Mouse (Mus musculus): Measurements from ENCODE around the gene Gal3st2b.
"Not testable (repeated sequence)": the region's sequence is repeated elsewhere in the genome, so short reads cannot be mapped to it uniquely, and the experiment has no call there.

DNA sequence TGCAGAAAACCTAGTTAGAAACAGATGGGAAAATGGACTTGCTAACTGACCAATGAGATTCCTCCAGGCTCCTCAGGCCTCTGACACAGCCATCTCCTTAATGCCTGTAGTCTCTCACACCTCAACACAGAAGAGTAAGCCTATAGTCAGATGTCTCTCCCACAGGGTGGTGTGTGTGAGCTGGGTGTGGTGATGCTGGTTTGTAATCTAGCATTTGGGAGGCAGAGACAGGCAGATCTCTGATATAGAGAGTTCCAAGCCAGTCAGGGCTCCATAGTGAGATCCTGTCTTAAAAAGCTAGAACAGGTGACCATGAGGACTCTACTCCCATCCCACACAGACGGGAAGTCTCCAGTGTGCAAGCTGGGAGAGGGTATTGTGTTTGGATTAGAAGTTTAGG, 664 bp downstream of the Gal3st2b start:
- not testable (repeated sequence) for TF ChIP-seq CTCF (conservative IDR thresholded peaks at IDR 0.05; ENCODE audit: low read length); NANOG (IDR thresholded peaks at IDR 0.05; ENCODE audit: borderline replicate concordance, low read length)
